Mouse (Mus musculus) Muller cell, postnatal 12 days (primary cell): ENCODE measurements around the gene Dctn5.

Source experiments
- DNase-seq: peaks from one replicate; pipeline ENCODE4 v3.0.0-alpha.2; 2015; ENCODE audit errors: inconsistent ontology term

Dctn5 gene

GRCm38 (mm10) chr7:122132497-122133337, at the start of gene Dctn5, which contains the start of gene Palb2:
Gene Dctn5 (plus strand): TSS chr7:122133041.
Gene Palb2 (minus strand): TSS chr7:122132985.
- DNase-seq = peak; percentile 96

GRCm38 (mm10) chr7:122087195-122087982, 45.5 kb upstream of the Dctn5 start:
- DNase-seq = no peak

DNA sequence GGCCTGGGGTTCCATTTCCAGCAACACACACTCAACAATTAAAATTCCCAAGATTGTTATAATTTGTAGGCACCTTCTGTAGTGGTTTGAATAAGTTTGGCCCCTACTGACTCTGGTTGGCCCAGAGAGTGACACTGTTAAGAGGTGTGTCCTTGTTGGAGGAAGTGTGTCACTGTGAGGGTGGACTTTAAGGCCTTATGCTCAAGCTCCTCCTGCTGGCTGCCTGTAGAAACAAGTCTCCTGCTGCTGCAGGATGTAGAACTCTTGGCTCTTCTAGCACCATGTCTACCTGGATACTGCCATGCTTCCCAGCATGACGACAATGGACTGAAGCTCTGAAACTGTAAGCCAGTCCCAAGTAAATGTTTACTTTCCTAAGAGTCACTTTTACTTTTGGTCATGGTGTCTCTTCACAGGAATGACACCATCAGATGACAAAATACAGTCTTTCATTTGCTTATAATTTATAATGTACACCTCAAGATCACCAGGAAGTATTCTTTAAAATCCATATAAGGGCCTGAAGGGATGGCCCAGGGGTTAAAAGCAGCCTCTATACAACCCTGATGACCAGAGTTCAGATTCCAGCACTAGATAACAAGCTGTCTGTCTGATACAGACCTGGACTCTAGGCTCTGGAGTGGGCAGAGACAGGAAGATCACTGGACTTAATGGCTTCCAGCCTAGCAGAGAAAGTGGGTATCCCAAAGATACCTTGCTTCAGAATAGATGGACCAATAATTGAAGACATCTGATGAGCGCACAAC, 38.1 kb upstream of the Dctn5 start:
- no peak for DNase-seq

GRCm38 (mm10) chr7:122098009-122098408, 34.8 kb upstream of the Dctn5 start:
- no peak for DNase-seq

DNA sequence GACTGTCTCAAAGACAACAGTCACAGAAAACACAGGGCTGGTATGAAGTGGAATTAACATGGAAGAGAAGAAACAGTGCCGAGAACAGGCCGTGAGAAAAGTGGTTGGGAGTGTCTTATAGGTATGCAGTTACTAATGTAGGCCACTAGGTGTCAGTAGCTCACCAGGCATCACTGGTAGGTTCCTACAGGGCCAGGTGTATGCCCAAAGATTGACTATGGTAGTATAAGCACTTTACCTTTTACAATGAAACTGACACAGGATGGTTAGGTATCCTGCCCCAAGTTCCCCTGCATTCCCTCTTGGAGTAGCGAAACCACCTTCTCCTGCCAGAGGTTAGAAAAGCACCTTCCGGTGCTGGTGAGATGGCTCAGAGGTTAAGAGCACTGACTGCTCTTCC, 33.6 kb upstream of the Dctn5 start:
- DNase-seq = peak; percentile 27

GRCm38 (mm10) chr7:122101014-122101746, 31.7 kb upstream of the Dctn5 start:
- DNase-seq = peak; percentile 57

DNA sequence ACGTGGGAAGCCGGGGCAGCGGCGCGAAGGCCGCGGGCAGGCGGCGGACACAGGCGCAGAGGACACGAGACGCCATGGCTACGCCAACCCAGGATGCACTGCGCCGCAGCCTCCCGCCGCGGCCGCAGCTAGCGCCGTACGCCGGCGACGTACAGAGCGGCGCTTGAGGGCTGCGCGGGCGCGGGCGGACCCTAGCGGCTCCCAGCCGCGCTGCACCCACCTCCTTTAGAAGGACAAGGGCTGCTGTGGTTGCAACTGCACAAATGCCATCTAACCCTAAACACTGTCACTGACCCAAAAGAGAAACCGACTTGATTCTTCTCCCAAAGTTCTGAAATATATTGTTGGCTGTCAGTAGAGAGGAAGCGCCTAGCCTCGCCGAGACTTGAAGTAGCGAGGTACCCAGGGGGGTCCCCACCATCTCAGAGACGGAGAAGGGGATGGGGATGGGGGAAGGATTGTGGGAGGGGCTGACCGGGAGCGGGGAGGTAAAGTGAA, 31.0 kb upstream of the Dctn5 start, which contains the start of gene Ndufab1:
Gene Ndufab1 (minus strand): TSS at position 140 of the 498 bp plus-strand sequence.
- DNase-seq = peak; percentile 93

- DNase-seq = no peak
Measured at GRCm38 (mm10) chr7:122108206-122108605, 24.6 kb upstream of the Dctn5 start.

DNA sequence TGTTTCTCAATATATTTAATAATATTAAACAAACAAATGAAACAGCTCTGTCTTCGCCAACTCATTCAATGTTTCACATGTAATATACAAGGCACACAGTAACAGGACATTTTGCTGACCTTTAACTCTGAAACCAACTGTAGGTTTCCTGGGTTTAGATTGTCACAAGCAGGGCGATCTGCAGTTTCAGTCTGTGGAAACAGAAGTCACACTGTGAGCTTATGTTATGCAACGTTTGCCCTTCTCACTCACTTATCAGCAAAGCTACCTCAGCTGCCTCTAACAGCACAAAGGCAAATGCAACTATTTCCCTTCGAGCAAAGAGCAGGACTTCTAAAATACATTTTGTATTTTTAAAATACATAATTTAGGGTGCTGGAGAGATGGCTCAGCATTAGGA, 9.3 kb upstream of the Dctn5 start:
- DNase-seq = no peak

DNA sequence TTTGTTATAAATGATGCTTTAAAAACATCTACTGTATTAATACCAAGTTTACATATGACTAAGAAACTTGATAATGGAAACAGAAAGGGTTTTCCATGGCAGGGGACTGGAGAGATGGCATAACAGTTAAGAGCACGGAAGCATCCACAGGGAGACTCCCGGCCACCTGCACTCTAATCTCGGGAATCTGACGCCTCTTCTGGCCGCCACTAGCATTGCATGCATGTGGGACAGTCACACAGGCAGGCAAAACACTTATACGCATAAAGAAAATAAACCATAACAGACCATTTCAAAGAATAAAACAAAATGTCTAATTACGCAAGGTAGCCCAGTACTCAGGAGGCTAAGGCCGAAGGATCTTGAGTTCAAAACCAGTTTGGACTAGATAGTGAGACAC, 7.2 kb upstream of the Dctn5 start:
- no peak for DNase-seq

GRCm38 (mm10) chr7:122126946-122127345, 5.9 kb upstream of the Dctn5 start:
- no peak for DNase-seq

- DNase-seq = no peak
Measured at GRCm38 (mm10) chr7:122131834-122132233, 1.0 kb upstream of the Dctn5 start.

- no peak for DNase-seq
Measured at GRCm38 (mm10) chr7:122133338-122133625, 441 bp downstream of the Dctn5 start.

- DNase-seq = no peak
Measured at GRCm38 (mm10) chr7:122135070-122135469, 2.2 kb downstream of the Dctn5 start.

DNA sequence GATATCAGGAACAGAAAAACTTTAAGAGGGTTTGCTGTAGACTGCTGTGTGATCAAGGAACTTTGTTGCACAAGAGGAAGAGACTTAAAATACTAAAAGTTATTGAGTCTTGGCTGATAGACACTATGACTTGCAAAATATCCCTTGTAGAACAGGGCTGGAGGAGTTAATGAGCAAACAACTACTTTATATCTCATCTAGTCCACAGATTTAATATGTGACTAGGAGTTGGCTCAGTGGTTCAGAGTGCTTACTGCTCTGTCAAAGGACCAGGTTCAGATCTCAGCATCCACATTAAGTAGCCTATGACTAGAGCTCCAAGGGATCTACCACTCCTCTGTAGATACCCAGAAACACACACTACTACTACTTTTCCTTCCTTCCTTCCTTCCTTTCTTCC, 4.2 kb downstream of the Dctn5 start:
- no peak for DNase-seq

DNA sequence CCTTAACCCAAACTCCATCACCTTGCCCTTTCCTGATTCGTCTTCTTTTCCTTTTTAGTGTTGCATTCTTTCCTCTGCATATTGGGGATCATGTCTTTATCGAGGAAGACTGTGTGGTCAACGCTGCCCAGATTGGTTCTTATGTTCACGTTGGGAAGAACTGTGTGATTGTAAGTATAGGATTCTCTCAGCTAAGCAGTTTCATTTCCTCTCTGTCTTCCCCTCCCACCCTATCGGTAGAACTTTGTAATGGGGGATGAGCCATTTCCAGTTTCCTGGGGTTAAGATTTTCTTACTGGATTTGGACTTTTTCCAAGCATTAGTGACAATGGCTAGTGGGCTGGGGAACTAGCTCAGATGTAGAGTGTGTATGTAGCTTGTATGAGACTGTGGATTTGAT, 5.3 kb downstream of the Dctn5 start:
- no peak for DNase-seq

- no peak for DNase-seq
Measured at GRCm38 (mm10) chr7:122140991-122141390, 8.2 kb downstream of the Dctn5 start.

DNA sequence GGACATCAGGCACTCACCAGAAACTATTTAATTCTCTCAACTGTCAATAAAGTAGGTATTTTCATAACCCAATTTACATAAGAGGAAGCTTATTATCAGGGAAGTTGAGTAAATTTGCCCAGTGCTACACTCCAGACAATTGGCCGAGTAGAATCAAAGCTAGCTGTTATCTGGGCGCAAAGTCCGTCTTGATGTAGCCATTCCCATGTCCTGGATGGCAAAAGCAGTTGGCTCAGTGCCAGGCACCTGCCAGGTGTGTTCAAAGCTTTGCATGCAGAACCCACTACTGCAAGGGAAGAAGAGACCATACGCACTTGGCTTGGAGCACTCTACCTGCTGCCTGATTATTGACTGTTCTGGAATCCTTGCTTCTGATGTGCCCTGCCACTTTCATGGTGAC, 19.6 kb downstream of the Dctn5 start:
- no peak for DNase-seq

DNA sequence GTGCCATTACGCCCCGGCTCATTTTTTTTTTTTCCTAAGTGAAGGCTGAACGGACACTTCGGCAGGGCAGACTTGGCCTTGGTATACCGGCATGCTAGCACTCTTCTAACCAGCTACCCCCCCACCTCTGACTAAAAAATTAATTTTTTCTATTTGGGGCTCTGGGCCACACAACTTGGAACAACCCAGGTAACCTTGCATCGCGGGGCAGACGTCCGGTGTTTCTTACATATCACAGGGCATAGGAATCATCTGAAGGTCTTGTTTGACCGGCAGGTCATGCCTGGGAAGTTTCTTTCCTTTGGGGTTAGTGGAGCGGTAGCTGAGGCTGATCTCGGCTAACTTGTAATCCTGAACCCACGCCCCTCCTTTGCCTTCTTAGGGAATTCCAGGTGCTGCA, 25.6 kb downstream of the Dctn5 start:
- no peak for DNase-seq

GRCm38 (mm10) chr7:122158915-122159902, 26.4 kb downstream of the Dctn5 start, which contains the start of gene Plk1:
Gene Plk1 (plus strand): TSS chr7:122159439.
- peak; percentile 90 for DNase-seq
